Mouse (Mus musculus): Measurements from ENCODE around the gene Tmprss7. TPM values are rescaled to one million over a fixed set of nuclear protein-coding genes. Genes with fewer than 3 reads are reported as not detected.

Gene Tmprss7
- polyA plus RNA-seq, 1 experiment from 2014 or later = not detected

DNA sequence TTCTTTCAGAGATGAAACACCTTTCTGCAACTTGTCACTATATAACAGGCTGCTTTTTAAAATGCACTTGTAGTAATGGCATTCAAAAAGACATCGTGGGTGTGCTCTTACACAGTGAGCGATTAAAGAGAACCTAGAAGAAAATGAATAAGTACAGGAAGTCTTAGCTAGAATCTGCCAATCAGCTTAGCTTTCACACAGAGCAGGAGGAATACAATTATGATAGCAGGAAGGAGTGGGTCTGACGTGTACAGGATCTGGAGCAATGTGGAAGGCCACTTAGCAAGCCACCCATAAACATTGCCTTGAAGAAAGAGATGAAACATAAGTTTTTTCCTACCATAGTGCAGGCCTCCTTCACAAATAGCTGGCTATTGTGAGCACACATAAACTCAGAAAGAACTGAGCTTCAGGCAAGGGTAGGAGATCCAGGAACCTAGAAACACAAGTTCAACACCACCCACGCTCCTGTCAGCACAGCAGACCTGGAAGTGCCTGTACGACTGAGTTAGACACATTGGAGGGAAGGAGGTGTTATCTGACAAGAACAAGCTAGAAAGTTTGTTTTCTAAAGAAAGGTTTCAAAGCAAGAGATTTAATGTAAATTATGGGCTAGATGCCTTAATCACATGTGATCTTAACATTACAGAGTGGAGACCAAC lies 21.2 kb upstream of the Tmprss7 start:
- no peak overlapping the region for H3K27ac ChIP-seq
- H3K4me1 ChIP-seq = no peaks in the 10 kb centered on the region
- 75% methylated on average over 5 of the region's 5 CpGs for WGBS
- H3K36me3 ChIP-seq = no peaks in the 10 kb centered on the region
- H3K27me3 ChIP-seq (replicated peaks) = no peaks in the 10 kb centered on the region
- H3K4me3 ChIP-seq (replicated peaks) = no peak overlapping the region
- no peak overlapping the region for H3K9ac ChIP-seq
- no peaks in the 10 kb centered on the region for H3K9me3 ChIP-seq
- H3K4me2 ChIP-seq = no peak overlapping the region
- ATAC-seq (ENCODE audit: insufficient read depth, low FRiP score, low read depth) = no peak

GRCm38 (mm10) chr16:45713878-45714277 lies 20.4 kb upstream of the Tmprss7 start:
- Histone ChIP-seq H3K9ac (no peak overlapping the region), H3K27me3 (replicated peaks) (no peaks in the 10 kb centered on the region), H3K9me3 (no peaks in the 10 kb centered on the region), H3K4me3 (replicated peaks) (no peak overlapping the region), H3K27ac (no peak overlapping the region), H3K4me1 (no peaks in the 10 kb centered on the region), H3K4me2 (no peak overlapping the region), H3K36me3 (no peaks in the 10 kb centered on the region)
- 82% methylated on average over 1 of the region's 1 CpGs for WGBS
- ATAC-seq (ENCODE audit: insufficient read depth, low FRiP score, low read depth) = no peak

DNA sequence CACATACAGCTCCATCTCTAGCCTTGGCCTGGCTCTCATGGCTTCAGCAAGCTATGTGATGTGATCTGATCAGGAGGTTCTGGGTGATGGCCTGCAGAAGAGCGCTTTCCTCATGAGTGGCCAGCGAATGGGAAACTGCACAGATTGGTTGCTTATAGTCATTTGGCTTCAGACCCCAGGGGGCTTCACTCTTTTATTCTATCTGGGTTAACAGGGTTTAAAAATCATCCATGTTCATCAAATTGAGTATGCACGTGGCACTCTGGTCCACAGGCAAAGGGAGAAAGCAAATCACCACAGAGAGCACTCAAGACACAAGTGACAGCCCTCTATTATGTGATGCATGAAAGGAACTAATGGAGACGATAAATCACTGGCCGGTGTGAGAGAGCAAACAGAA lies 19.8 kb upstream of the Tmprss7 start:
- no peak overlapping the region for H3K9ac ChIP-seq
- ATAC-seq (ENCODE audit: insufficient read depth, low FRiP score, low read depth) = no peak
- no peak overlapping the region for H3K27ac ChIP-seq
- no peaks in the 10 kb centered on the region for H3K9me3 ChIP-seq
- H3K4me2 ChIP-seq = no peak overlapping the region
- H3K27me3 ChIP-seq (replicated peaks) = no peaks in the 10 kb centered on the region
- H3K36me3 ChIP-seq = no peaks in the 10 kb centered on the region
- H3K4me3 ChIP-seq (replicated peaks) = no peak overlapping the region
- H3K4me1 ChIP-seq = no peaks in the 10 kb centered on the region
- WGBS = 77% methylated on average over 5 of the region's 5 CpGs

DNA sequence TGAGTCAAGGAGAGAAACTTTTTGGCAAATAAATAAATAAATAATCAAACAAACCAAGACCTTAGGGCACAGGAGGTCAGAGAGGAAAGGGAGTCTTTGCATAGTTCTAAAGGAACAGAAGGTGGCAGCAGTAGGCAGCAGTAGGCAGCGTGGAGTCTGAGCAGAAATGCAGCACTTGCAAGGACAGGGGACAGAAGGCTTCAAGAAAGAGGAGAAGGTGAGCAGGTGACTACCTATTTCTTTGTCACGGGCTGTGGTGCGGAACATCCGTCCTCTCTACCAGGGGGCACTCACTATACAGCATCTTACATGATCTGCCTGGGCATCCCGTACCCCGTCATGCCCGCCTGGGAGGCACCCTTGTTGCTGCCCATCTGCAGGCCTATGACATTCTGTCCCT lies 17.8 kb upstream of the Tmprss7 start:
- Histone ChIP-seq H3K27ac (no peak overlapping the region), H3K4me1 (no peaks in the 10 kb centered on the region), H3K27me3 (replicated peaks) (no peaks in the 10 kb centered on the region), H3K9ac (no peak overlapping the region), H3K4me2 (no peak overlapping the region), H3K36me3 (no peaks in the 10 kb centered on the region), H3K4me3 (replicated peaks) (no peak overlapping the region), H3K9me3 (no peaks in the 10 kb centered on the region)
- no peak for ATAC-seq (ENCODE audit: insufficient read depth, low FRiP score, low read depth)
- WGBS = 70% methylated on average over 7 of the region's 7 CpGs

GRCm38 (mm10) chr16:45699301-45699700 lies 5.8 kb upstream of the Tmprss7 start:
- Histone ChIP-seq H3K9me3 (no peaks in the 10 kb centered on the region), H3K4me3 (replicated peaks) (no peak overlapping the region), H3K4me2 (no peak overlapping the region), H3K27ac (no peak overlapping the region), H3K27me3 (replicated peaks) (no peaks in the 10 kb centered on the region), H3K36me3 (no peaks in the 10 kb centered on the region), H3K9ac (no peak overlapping the region), H3K4me1 (no peaks in the 10 kb centered on the region)
- ATAC-seq (ENCODE audit: insufficient read depth, low FRiP score, low read depth) = no peak
- WGBS = 47% methylated on average over 5 of the region's 5 CpGs

DNA sequence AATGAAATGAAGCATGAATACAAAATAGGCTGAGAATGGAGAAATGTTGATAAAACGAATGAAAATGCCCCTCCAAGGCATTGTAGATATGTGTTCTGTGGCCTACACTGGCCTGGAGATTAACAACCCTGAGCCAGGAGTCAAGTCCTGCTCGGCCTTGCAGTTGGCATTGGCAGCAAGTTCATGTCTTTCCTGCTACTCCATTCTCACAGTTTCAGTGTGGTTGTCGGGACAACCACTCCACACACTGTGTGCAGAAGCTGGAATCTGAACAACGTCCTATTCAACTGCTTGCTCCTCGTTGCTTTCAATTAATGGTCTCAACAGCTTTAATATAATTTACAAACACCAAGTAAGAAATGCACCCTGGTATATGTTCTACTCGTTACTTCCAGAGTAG lies 4.5 kb upstream of the Tmprss7 start:
- H3K27me3 ChIP-seq (replicated peaks) = no peaks in the 10 kb centered on the region
- H3K4me2 ChIP-seq = no peak overlapping the region
- H3K9ac ChIP-seq = no peak overlapping the region
- H3K4me3 ChIP-seq (replicated peaks) = no peak overlapping the region
- no peaks in the 10 kb centered on the region for H3K36me3 ChIP-seq
- H3K27ac ChIP-seq = no peak overlapping the region
- WGBS = 75% methylated on average over 6 of the region's 6 CpGs
- no peaks in the 10 kb centered on the region for H3K4me1 ChIP-seq
- no peaks in the 10 kb centered on the region for H3K9me3 ChIP-seq
- no peak for ATAC-seq (ENCODE audit: insufficient read depth, low FRiP score, low read depth)

- WGBS = 68% methylated on average over 9 of the region's 9 CpGs
Measured at GRCm38 (mm10) chr16:45695445-45696160, 2.1 kb upstream of the Tmprss7 start.

DNA sequence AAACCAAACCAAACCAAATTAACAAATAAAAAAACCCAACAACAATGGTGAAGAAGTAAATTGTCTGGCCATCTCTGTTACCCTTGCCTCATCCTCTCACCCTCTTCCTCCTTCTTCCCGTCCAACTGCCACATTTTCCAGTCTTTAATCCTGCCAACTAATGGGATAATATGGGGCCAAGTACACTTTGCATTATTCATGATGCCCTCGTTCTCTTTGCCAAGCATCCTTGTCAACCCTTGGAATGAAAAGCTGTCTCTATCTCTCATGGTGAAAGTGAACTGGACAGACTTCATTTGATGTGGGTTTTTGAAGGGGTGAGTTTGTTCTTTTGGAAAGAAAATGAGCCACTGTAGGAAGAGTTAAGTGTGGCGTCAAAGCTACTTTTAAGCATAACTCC lies 607 bp downstream of the Tmprss7 start:
- Histone ChIP-seq H3K27ac (no peak overlapping the region), H3K4me2 (no peak overlapping the region), H3K9me3 (no peaks in the 10 kb centered on the region), H3K36me3 (no peaks in the 10 kb centered on the region), H3K9ac (no peak overlapping the region), H3K4me3 (replicated peaks) (no peak overlapping the region), H3K4me1 (no peaks in the 10 kb centered on the region), H3K27me3 (replicated peaks) (no peaks in the 10 kb centered on the region)
- ATAC-seq (ENCODE audit: insufficient read depth, low FRiP score, low read depth) = no peak
- 78% methylated on average over 3 of the region's 3 CpGs for WGBS

More at GRCm38 (mm10) chr16:45695445-45696160, 2.1 kb upstream of the Tmprss7 start:
- no peak overlapping the region for H3K27ac ChIP-seq
- no peak overlapping the region for H3K4me3 ChIP-seq (replicated peaks)
- H3K27me3 ChIP-seq (replicated peaks) = no peaks in the 10 kb centered on the region
- H3K4me2 ChIP-seq = no peak overlapping the region
- H3K9me3 ChIP-seq = no peaks in the 10 kb centered on the region
- H3K4me1 ChIP-seq = no peaks in the 10 kb centered on the region
- no peak overlapping the region for H3K9ac ChIP-seq
- no peak for ATAC-seq (ENCODE audit: insufficient read depth, low FRiP score, low read depth)
- no peaks in the 10 kb centered on the region for H3K36me3 ChIP-seq

GRCm38 (mm10) chr16:45690178-45690577 lies 3.3 kb downstream of the Tmprss7 start:
- Histone ChIP-seq H3K4me3 (replicated peaks) (no peak overlapping the region), H3K4me2 (no peak overlapping the region), H3K27ac (no peak overlapping the region), H3K4me1 (no peaks in the 10 kb centered on the region), H3K9ac (no peak overlapping the region), H3K27me3 (replicated peaks) (no peaks in the 10 kb centered on the region), H3K9me3 (no peaks in the 10 kb centered on the region), H3K36me3 (no peaks in the 10 kb centered on the region)
- 19% methylated on average over 4 of the region's 4 CpGs for WGBS
- ATAC-seq (ENCODE audit: insufficient read depth, low FRiP score, low read depth) = no peak

GRCm38 (mm10) chr16:45686833-45687232 lies 6.6 kb downstream of the Tmprss7 start:
- H3K4me3 ChIP-seq (replicated peaks) = no peak overlapping the region
- no peaks in the 10 kb centered on the region for H3K36me3 ChIP-seq
- H3K9me3 ChIP-seq = no peaks in the 10 kb centered on the region
- H3K9ac ChIP-seq = no peak overlapping the region
- 70% methylated on average over 3 of the region's 3 CpGs for WGBS
- no peaks in the 10 kb centered on the region for H3K4me1 ChIP-seq
- H3K4me2 ChIP-seq = no peak overlapping the region
- H3K27me3 ChIP-seq (replicated peaks) = no peaks in the 10 kb centered on the region
- H3K27ac ChIP-seq = no peak overlapping the region
- ATAC-seq (ENCODE audit: insufficient read depth, low FRiP score, low read depth) = no peak

- Histone ChIP-seq H3K4me1 (no peaks in the 10 kb centered on the region), H3K4me3 (replicated peaks) (no peak overlapping the region), H3K36me3 (no peaks in the 10 kb centered on the region), H3K4me2 (no peak overlapping the region), H3K9me3 (no peaks in the 10 kb centered on the region), H3K9ac (no peak overlapping the region), H3K27ac (no peak overlapping the region), H3K27me3 (replicated peaks) (no peaks in the 10 kb centered on the region)
- WGBS = 61% methylated on average over 3 of the region's 3 CpGs
- ATAC-seq (ENCODE audit: insufficient read depth, low FRiP score, low read depth) = no peak
Measured at GRCm38 (mm10) chr16:45685295-45685694, 8.2 kb downstream of the Tmprss7 start.

DNA sequence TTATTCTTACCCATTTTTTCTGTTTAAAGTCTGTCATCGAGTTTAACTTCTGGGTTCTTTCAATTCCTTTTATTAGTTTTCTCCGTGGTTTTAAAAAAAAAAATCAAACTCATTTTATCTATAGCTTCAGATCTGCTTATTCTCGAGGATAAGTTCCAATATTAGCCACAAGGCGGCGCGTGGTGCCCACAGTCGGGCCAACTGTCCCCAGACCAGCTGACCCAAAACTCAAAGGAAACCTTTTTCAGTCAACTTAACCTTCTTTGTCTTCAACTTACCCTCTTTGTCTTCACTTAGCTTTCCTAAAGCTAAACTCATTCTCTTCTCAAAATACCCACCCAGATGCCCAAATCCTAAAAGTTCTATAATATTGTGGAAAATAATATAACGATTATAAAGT lies 8.6 kb downstream of the Tmprss7 start:
- Histone ChIP-seq H3K4me1 (no peaks in the 10 kb centered on the region), H3K36me3 (no peaks in the 10 kb centered on the region), H3K4me3 (replicated peaks) (no peak overlapping the region), H3K4me2 (no peak overlapping the region), H3K27me3 (replicated peaks) (no peaks in the 10 kb centered on the region), H3K9me3 (no peaks in the 10 kb centered on the region), H3K27ac (no peak overlapping the region), H3K9ac (no peak overlapping the region)
- 13% methylated on average over 8 of the region's 8 CpGs for WGBS
- no peak for ATAC-seq (ENCODE audit: insufficient read depth, low FRiP score, low read depth)

All from stomach, embryonic 15.5 days (tissue).